Mouse (Mus musculus) heart, postnatal 0 days (tissue): ENCODE measurements around the gene Gm28038. TPM values are rescaled to one million over a fixed set of nuclear protein-coding genes. Genes with fewer than 3 reads are reported as not detected.

Experiments used
- ATAC-seq: fragments of 200-750 bp; cut with Nextera tagmentation; 2 replicates; pipeline ENCODE4 v1.8.0; 2017; ENCODE audit warnings: low read depth, moderate number of reproducible peaks, moderate library complexity; ENCODE audit not compliant: insufficient read depth
- DNase-seq: peaks from one replicate; pipeline ENCODE4 v3.0.0-alpha.2; 2016; ENCODE audit warnings: low spot score
- H3K27ac ChIP-seq: fragments of 300-500 bp; sonication (generic); 2 replicates; pipeline ENCODE4 v1.5.1; 2014; ENCODE audit warnings: low read depth, mild to moderate bottlenecking
- H3K27me3 ChIP-seq: fragments of 300-500 bp; sonication (generic); 2 replicates; pipeline ENCODE4 v1.6.1; 2014; ENCODE audit warnings: low read length, mixed read lengths; ENCODE audit not compliant: control insufficient read depth, insufficient read depth
- H3K36me3 ChIP-seq: fragments of 300-500 bp; sonication (generic); replicated peaks from 2 replicates; pipeline ENCODE4 v1.6.1; 2014; ENCODE audit warnings: low read length, mixed read lengths; ENCODE audit not compliant: control insufficient read depth, insufficient read depth
- H3K4me1 ChIP-seq: fragments of 300-500 bp; sonication (generic); 2 replicates; pipeline ENCODE4 v1.6.1; 2014; ENCODE audit warnings: antibody characterized with exemption; ENCODE audit not compliant: control insufficient read depth, insufficient read depth
- H3K4me2 ChIP-seq: fragments of 300-500 bp; sonication (generic); 2 replicates; pipeline ENCODE4 v1.6.1; 2014; ENCODE audit warnings: low read depth, mild to moderate bottlenecking, low read length, moderate library complexity
- H3K4me3 ChIP-seq: fragments of 300-500 bp; sonication (generic); 2 replicates; pipeline ENCODE4 v1.5.1; 2014; ENCODE audit warnings: low read depth, low read length
- H3K9ac ChIP-seq: fragments of 300-500 bp; sonication (generic); replicated peaks from 2 replicates; pipeline ENCODE4 v1.6.1; 2014; ENCODE audit warnings: low read depth, low read length, mixed read lengths
- H3K9me3 ChIP-seq: fragments of 300-500 bp; sonication (generic); replicated peaks from 2 replicates; pipeline ENCODE4 v1.6.1; 2016; ENCODE audit warnings: low read length; ENCODE audit not compliant: control insufficient read depth
- CTCF ChIP-seq: IDR thresholded peaks from 2 replicates; pipeline ENCODE4 v1.5.1; 2016; ENCODE audit warnings: antibody characterized with exemption, control low read depth, low read depth
- EP300 ChIP-seq: IDR thresholded peaks from 2 replicates; pipeline ENCODE4 v1.6.1; 2016; ENCODE audit warnings: antibody characterized with exemption, low read depth
- WGBS: fragments of 180-500 bp; shearing (Covaris S2); extraction: QIAGEN DNeasy Blood & Tissue Kit; methylation state at CpG from one replicate; pipeline ENCODE4 v1.1.7; 2014; 5-methylcytosine and 5-hydroxymethylcytosine counted together
- polyA plus RNA-seq: library from polyadenylated mRNA; unstranded; fragments of >200 nt; fragmentation: Nextera tagmentation; extraction: Ambion mirVana; gene quantifications from 2 replicates; pipeline ENCODE4 v1.2.1, GENCODE M21; 2015
- total RNA-seq: library from RNA; depleted of rRNA; stranded (reverse); fragments of >200 nt; gene quantifications from 2 replicates; pipeline ENCODE4 v1.2.3, GENCODE M21; 2014; ENCODE audit warnings: low replicate concordance

Gm28038 gene
- total and polyA plus RNA-seq, 2 experiments from 2014 or later = not detected

GRCm38 (mm10) chr2:30306087-30306486 is 25.2 kb downstream of the Gm28038 start:
- Histone ChIP-seq H3K4me2 (no peak overlapping the region), H3K4me1 (no peaks in the 10 kb centered on the region), H3K9me3 (no peaks in the 10 kb centered on the region), H3K27ac (no peak overlapping the region), H3K27me3 (no peaks in the 10 kb centered on the region), H3K4me3 (no peak overlapping the region), H3K9ac (no peak overlapping the region), H3K36me3 (peaks cover 100% of the 10 kb centered on the region)
- WGBS = 91% methylated on average over 7 of the region's 7 CpGs
- TF ChIP-seq EP300 = no peak
- TF ChIP-seq CTCF = no peak
- ATAC-seq (no peak), DNase-seq (no peak)

- DNase-seq (no peak), ATAC-seq (no peak)
- WGBS = 82% methylated on average over 3 of the region's 3 CpGs
- Histone ChIP-seq H3K36me3 (peaks cover 97% of the 10 kb centered on the region), H3K9ac (no peak overlapping the region), H3K4me2 (no peak overlapping the region), H3K4me1 (no peaks in the 10 kb centered on the region), H3K9me3 (no peaks in the 10 kb centered on the region), H3K27me3 (no peaks in the 10 kb centered on the region), H3K27ac (no peak overlapping the region), H3K4me3 (no peak overlapping the region)
- TF ChIP-seq CTCF (no peak), EP300 (no peak)
Measured at GRCm38 (mm10) chr2:30309351-30309750, 28.5 kb downstream of the Gm28038 start.

- no peaks in the 10 kb centered on the region for H3K4me1 ChIP-seq
- TF ChIP-seq EP300 (no peak), CTCF (no peak)
- no peak for ATAC-seq
- 86% methylated on average over 2 of the region's 2 CpGs for WGBS
- no peaks in the 10 kb centered on the region for H3K9me3 ChIP-seq
- H3K9ac ChIP-seq = no peak overlapping the region
- no peak for DNase-seq
- H3K27ac ChIP-seq = no peak overlapping the region
- peaks cover 97% of the 10 kb centered on the region for H3K36me3 ChIP-seq
- no peak overlapping the region for H3K4me3 ChIP-seq
- no peak overlapping the region for H3K4me2 ChIP-seq
- no peaks in the 10 kb centered on the region for H3K27me3 ChIP-seq
Measured at GRCm38 (mm10) chr2:30311481-30311880, 30.6 kb downstream of the Gm28038 start.

GRCm38 (mm10) chr2:30316136-30316535 is 35.3 kb downstream of the Gm28038 start:
- no peak overlapping the region for H3K27ac ChIP-seq
- no peak overlapping the region for H3K4me3 ChIP-seq
- no peaks in the 10 kb centered on the region for H3K4me1 ChIP-seq
- no peaks in the 10 kb centered on the region for H3K9me3 ChIP-seq
- no peaks in the 10 kb centered on the region for H3K27me3 ChIP-seq
- H3K9ac ChIP-seq = no peak overlapping the region
- H3K36me3 ChIP-seq = peaks cover 89% of the 10 kb centered on the region
- no peak for DNase-seq
- no peak overlapping the region for H3K4me2 ChIP-seq
- 94% methylated on average over 4 of the region's 4 CpGs for WGBS
- TF ChIP-seq EP300 (no peak), CTCF (no peak)
- ATAC-seq = no peak

- Histone ChIP-seq H3K4me3 (no peak overlapping the region), H3K9me3 (no peaks in the 10 kb centered on the region), H3K36me3 (peaks cover 92% of the 10 kb centered on the region), H3K4me2 (no peak overlapping the region), H3K9ac (no peak overlapping the region), H3K27ac (no peak overlapping the region), H3K4me1 (no peaks in the 10 kb centered on the region), H3K27me3 (no peaks in the 10 kb centered on the region)
- TF ChIP-seq CTCF (no peak), EP300 (no peak)
- DNase-seq (no peak), ATAC-seq (no peak)
- WGBS = 90% methylated on average over 5 of the region's 5 CpGs
Measured at GRCm38 (mm10) chr2:30316955-30317354, 36.1 kb downstream of the Gm28038 start.

GRCm38 (mm10) chr2:30319260-30319659 is 38.4 kb downstream of the Gm28038 start:
- Histone ChIP-seq H3K4me2 (no peak overlapping the region), H3K4me1 (no peaks in the 10 kb centered on the region), H3K27ac (no peak overlapping the region), H3K27me3 (no peaks in the 10 kb centered on the region), H3K36me3 (peaks cover 92% of the 10 kb centered on the region), H3K9me3 (no peaks in the 10 kb centered on the region), H3K4me3 (no peak overlapping the region), H3K9ac (no peak overlapping the region)
- ATAC-seq = no peak
- 68% methylated on average over 4 of the region's 4 CpGs for WGBS
- DNase-seq = no peak
- TF ChIP-seq EP300 (no peak), CTCF (no peak)
